Mouse (Mus musculus) T-helper 1 cell (primary cell): ENCODE measurements at regions not wholly inside any gene's neighbourhood (a gene's known extent, or its start where the extent isn't known, plus 50 kb on each side); places are given as distances from the start of the nearest gene placed in this dataset.

Experiments
- in situ Hi-C: fragments of 300-600 bp; cut with MboI, MseI; formaldehyde crosslinking; loops from one replicate; pipeline ENCODE4 v1.15.1; 2025; ENCODE audit warnings: high pct_unique_total_duplicates

GRCm38 (mm10) chr13:45275391-45275790, 114.2 kb upstream of the Mylip start:
- in situ Hi-C loops, result loop anchor here (25.0 kb wide), 1 partner anchor 1463 kb away; no protein-coding TSS in a partner anchor

- in situ Hi-C loops, result loop anchor here (25.0 kb wide), 1 partner anchor 1466 kb away; no protein-coding TSS in a partner anchor
Observed at GRCm38 (mm10) chr13:45277842-45278416, 111.6 kb upstream of the Mylip start.

DNA sequence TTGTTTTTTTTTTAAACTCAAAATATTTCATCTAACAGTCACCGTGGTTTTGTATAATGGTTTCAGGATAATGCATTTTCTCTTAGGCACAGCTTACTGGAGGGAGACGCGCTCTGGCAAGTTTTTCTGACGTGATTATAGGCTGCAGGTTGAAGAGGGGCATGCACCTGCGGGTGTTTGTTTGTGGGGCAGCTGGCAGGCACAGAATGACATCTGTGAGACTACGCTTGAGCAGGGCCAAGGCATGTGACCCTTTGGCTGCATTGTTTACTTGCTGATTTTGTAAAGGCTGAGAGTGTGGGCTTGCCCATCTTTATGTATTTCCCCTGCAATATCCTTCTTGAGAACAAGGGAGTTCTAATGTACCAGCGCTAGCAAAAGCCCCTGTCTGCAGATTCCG, 108.4 kb upstream of the Mylip start:
- in situ Hi-C loops, result loop anchor here (25.0 kb wide), 1 partner anchor 1469 kb away; no protein-coding TSS in a partner anchor

GRCm38 (mm10) chr13:45286651-45287050, 102.9 kb upstream of the Mylip start:
- in situ Hi-C loops, result loop anchor here (25.0 kb wide), 1 partner anchor 1474 kb away; no protein-coding TSS in a partner anchor

- in situ Hi-C loops, result loop anchor here (25.0 kb wide), 1 partner anchor 1475 kb away; no protein-coding TSS in a partner anchor
Observed at GRCm38 (mm10) chr13:45287217-45287616, 102.3 kb upstream of the Mylip start.

- in situ Hi-C loops, result loop anchor here (25.0 kb wide), 1 partner anchor 1478 kb away; no protein-coding TSS in a partner anchor
Observed at GRCm38 (mm10) chr13:45289976-45290375, 99.6 kb upstream of the Mylip start.

DNA sequence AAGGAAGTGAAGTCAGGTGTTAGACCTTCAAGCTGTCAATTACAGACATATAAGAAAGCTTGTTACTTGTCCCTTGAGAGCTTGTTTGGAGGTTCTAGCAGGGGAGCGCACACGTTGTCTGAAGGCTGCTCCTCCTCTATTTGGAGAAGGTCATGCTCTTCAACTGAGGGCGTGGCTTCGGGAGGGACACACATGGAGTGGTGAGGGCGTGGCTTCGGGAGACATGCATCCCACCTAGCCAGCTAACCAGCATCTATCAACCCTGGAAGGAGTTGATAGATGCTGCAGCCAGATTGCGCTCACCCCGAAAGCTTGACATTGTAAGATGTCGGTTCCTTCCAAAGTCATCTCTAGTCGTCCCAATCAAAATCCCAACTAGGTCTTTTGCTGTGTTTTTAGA, 94.9 kb upstream of the Mylip start:
- in situ Hi-C loops, result loop anchor here (25.0 kb wide), 1 partner anchor 1482 kb away; no protein-coding TSS in a partner anchor

- in situ Hi-C loops, result loop anchor here (10.0 kb wide), 1 partner anchor 1134 kb away; no protein-coding TSS in a partner anchor
Observed at GRCm38 (mm10) chr13:45300610-45301009, 88.9 kb upstream of the Mylip start.

GRCm38 (mm10) chr13:45301191-45301905, 88.2 kb upstream of the Mylip start:
- in situ Hi-C loops, result loop anchor here (10.0 kb wide), 1 partner anchor 1133 kb away; no protein-coding TSS in a partner anchor

DNA sequence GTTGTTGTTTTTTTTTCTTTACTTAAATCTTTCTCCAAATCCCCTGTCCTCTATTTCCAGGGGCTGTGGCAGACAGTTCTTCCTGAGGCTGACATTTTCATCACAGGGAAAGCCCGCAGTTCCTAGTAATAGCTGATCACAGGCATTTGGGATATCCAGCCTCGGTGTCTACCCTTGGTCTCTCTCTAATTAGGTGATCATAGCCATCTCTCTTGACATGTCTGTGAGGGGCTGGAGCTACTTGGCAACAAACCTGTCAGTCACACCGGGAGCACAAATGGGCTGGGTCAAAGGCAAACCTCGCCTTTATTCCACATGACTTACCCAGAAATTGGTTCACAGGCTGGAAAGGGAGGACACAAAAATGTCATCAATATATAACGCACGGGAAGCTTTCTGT, 86.7 kb upstream of the Mylip start:
- in situ Hi-C loops, result loop anchor here (10.0 kb wide), 1 partner anchor 1132 kb away; no protein-coding TSS in a partner anchor

DNA sequence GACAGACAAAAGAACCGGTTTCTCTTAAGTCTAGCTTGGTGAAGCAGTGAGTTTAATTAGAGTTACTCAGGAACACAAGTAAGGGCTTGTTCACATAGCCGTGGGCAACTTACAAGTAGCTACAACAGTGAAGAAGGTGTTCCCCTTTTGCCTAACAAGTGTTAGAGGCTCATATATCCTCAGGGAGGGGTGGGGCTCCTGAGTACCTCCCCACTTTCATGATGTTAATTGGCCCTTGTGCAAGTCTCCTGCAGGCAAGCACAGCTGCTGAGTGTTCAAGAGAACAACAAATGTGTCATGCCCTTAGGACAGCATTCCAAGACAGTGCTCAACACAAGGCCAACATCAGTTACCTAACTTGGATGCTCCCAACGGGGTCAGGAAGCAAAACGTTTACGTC, 83.4 kb upstream of the Mylip start:
- in situ Hi-C loops, result loop anchor here (10.0 kb wide), 1 partner anchor 1129 kb away; no protein-coding TSS in a partner anchor

- in situ Hi-C loops, result loop anchor here (10.0 kb wide), 1 partner anchor 1128 kb away; no protein-coding TSS in a partner anchor
Observed at GRCm38 (mm10) chr13:45307226-45307625, 82.3 kb upstream of the Mylip start.

- in situ Hi-C loops, result no loop called here
Observed at GRCm38 (mm10) chr13:45319646-45320045, 69.9 kb upstream of the Mylip start.

DNA sequence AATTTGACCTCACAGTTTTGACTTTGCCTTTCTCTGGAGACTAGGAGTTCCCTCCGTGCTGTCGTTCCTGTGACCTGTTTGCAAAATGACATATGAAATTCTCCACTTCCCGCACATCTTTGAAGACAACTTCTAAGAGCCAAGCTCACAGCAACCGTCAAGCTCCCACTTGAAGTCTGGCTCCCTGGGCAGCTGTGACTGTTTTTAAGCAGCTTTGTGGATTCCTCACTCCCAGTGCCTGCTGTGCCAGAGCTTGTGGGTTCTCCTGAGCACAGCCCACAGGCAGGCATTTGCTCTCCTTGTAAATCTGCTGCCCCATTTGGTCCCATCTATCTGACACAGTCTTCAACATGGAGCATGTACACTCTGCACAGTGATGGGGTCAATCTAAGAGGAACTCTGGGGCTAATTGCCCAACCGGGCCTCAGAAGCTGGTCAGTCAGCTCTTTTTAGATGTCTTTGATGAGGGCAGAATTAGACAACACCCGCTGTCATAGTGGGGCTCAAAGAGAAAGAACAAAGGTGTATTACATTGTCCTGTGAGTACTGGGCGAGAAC, 63.7 kb upstream of the Mylip start:
- in situ Hi-C loops, result no loop called here

DNA sequence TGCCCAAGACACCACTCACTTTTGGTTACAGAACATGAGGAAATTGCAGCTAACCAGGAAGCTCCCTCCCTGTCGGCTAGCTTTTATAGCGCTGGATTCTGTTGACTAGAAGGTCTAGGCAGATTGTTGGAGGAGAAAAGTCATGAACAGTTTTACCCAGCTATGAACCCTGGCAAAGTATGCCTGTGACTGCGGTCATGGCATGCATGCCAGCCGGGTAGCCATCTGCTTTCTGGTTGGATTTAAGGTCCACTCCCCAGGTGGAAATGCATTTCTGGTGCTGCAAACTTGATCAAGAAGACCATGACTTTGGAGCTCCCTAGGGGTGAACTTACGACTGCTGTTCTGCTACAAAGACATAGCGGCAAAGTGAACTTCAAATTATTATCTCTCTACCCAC, 62.8 kb upstream of the Mylip start:
- in situ Hi-C loops, result no loop called here

GRCm38 (mm10) chr13:45330561-45330960, 59.0 kb upstream of the Mylip start:
- in situ Hi-C loops, result no loop called here

GRCm38 (mm10) chr13:45332031-45332430, 57.5 kb upstream of the Mylip start:
- in situ Hi-C loops, result no loop called here

DNA sequence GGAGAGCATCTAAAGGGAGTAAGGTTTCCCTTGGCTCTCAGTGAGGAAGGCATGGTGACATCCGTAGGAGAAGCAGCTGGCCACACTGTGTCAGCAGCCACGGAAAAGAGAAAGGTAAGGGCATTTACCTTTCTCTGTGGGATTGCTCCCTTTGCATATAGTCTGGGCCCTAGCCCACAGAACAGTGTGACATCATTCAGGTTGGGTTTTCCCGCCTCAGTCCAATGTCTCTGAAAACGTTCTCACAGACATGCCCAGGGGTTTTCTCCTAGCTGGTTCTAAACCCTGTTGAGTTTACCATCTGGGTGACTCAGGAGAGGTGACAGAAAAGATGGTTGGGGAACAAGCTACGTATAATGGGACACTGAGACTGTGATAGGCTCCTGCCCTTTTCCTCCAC, 55.9 kb upstream of the Mylip start:
- in situ Hi-C loops, result no loop called here
